Mouse (Mus musculus) liver, adult 2 months (tissue): Measurements from ENCODE around the gene Gzmk. TPM values are rescaled to one million over a fixed set of nuclear protein-coding genes. Genes with fewer than 3 reads are reported as not detected.

Experiments used
- DNase-seq: peaks from one replicate; pipeline ENCODE4 v3.0.0-alpha.2; 2011; ENCODE audit warnings: low read depth, low spot score; ENCODE audit errors: extremely low read depth
- H3K27ac ChIP-seq: fragments of 200-500 bp; replicated peaks from 2 replicates; pipeline ENCODE4 v1.5.1; 2012; ENCODE audit warnings: low read depth, mild to moderate bottlenecking, control low read depth, inconsistent platforms, low read length; ENCODE audit not compliant: insufficient read depth
- H3K27me3 ChIP-seq: fragments of 200-500 bp; 2 replicates; pipeline ENCODE4 v1.6.1; 2012; ENCODE audit warnings: mild to moderate bottlenecking, moderate library complexity, low read length, inconsistent platforms; ENCODE audit not compliant: control insufficient read depth, insufficient read depth
- H3K36me3 ChIP-seq: fragments of 200-500 bp; 2 replicates; pipeline ENCODE4 v1.6.1; 2012; ENCODE audit warnings: low read length, inconsistent platforms; ENCODE audit not compliant: control insufficient read depth, insufficient read depth
- H3K4me1 ChIP-seq: fragments of 200-500 bp; 2 replicates; pipeline ENCODE4 v1.6.1; 2011; ENCODE audit warnings: low read length; ENCODE audit not compliant: control insufficient read depth, insufficient read depth
- H3K4me3 ChIP-seq: fragments of 200-500 bp; 2 replicates; pipeline ENCODE4 v1.5.1; 2011; ENCODE audit warnings: low read depth, mild to moderate bottlenecking, control low read depth, low read length, moderate library complexity; ENCODE audit not compliant: insufficient read depth
- H3K79me2 ChIP-seq: fragments of 200-500 bp; 2 replicates; pipeline ENCODE4 v1.6.1; 2012; ENCODE audit warnings: inconsistent platforms, mild to moderate bottlenecking, low read length, moderate library complexity; ENCODE audit not compliant: control insufficient read depth, insufficient read depth
- H3K9ac ChIP-seq: fragments of 200-500 bp; 2 replicates; pipeline ENCODE4 v1.6.1; 2012; ENCODE audit warnings: low read depth, mild to moderate bottlenecking, control low read depth, inconsistent platforms, low read length
- CTCF ChIP-seq: fragments of 200-500 bp; IDR thresholded peaks from 2 replicates; pipeline ENCODE4 v1.5.1; 2011; ENCODE audit warnings: low read depth, low read length, control low read depth
- POLR2A ChIP-seq: fragments of 200-500 bp; IDR thresholded peaks from 2 replicates; pipeline ENCODE4 v1.6.1; 2011; ENCODE audit warnings: low read length, control low read depth; ENCODE audit not compliant: insufficient read depth; ENCODE audit errors: extremely low read depth
- WGBS: fragments of 180-500 bp; shearing (Covaris S2); methylation state at CpG from one replicate; pipeline ENCODE4 v1.1.7; 2018; 5-methylcytosine and 5-hydroxymethylcytosine counted together
- polyA plus RNA-seq: library from polyadenylated mRNA; depleted of rRNA; stranded (reverse); fragments of >200 nt; gene quantifications from 2 replicates; pipeline ENCODE4 v1.2.3, GENCODE M21; 2012; rRNA removed
- total RNA-seq: library from RNA; depleted of rRNA; stranded (reverse); fragments of >200 nt; gene quantifications from 2 replicates; pipeline ENCODE4 v1.2.3, GENCODE M21; 2014; rRNA removed

The Gzmk gene
- total and polyA plus RNA-seq, 2 experiments, result not detected

DNA sequence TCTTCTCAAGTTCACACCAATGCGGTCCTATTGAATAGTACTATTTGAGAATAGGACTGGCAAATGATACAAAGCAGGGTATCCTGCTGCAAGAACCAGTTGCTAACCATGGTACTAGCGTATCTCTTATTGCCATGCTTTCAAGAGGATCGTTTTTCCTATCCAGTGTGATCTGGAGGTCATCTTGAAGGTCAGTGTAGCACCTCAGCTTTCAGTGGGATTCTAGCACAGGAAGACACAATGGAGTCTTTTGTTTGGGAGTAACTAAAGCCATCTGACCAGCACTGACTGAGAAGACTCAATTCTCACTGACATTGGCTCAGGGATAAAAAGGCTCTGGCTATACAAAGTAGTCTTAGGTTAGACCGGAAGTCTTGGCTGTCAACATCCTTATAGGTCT is 74.2 kb downstream of the Gzmk start:
- Histone ChIP-seq H3K27ac (no peak overlapping the region), H3K4me1 (no peaks in the 10 kb centered on the region), H3K36me3 (no peaks in the 10 kb centered on the region), H3K4me3 (no peak overlapping the region), H3K27me3 (no peaks in the 10 kb centered on the region), H3K9ac (no peak overlapping the region), H3K79me2 (no peaks in the 10 kb centered on the region)
- TF ChIP-seq CTCF (no peak), POLR2A (no peak)
- DNase-seq, result no peak
- 93% methylated on average over 4 of the region's 4 CpGs for WGBS

DNA sequence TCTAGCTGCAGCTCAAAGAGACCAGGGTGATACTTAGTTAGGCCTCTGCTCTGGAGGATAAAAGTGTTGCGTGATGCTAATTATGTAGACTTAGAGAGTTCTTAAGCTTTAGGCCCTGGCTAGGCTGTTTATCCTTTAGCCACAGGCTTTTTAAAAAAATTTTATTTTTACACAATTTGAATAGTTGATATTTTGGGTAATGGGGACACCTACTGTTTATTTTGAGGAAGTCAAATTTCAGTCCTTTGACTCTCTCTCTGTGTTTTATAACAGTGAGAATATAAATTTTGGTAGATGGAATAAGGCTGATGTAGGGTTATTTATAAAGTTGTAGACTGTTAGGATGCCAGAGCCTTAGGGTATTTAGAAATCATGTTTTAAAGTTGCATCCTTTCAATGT is 86.1 kb downstream of the Gzmk start:
- WGBS, result 94% methylated on average over 1 of the region's 1 CpGs

DNA sequence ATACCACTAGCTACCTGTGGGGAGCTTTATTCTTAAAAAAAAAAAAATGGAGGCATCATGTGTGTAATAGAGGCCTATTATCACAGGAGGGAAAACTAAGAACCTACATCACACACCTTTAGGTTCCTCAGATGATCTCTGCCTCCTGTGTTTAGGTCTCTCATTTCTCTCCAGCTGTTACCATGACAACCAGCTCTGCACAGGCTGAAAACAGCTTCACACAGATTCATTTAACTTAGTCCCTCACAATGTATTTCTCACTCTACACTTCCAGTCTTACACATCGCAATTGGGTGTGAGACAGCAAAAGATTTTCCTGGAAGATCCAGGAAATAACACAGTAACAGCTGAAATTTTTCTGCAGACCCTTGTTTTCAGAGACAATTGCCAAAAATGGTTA is 95.7 kb downstream of the Gzmk start:
- no peak for DNase-seq
- 88% methylated on average over 1 of the region's 1 CpGs for WGBS
- Histone ChIP-seq H3K27ac (no peak overlapping the region), H3K36me3 (no peaks in the 10 kb centered on the region), H3K27me3 (no peaks in the 10 kb centered on the region), H3K4me1 (no peaks in the 10 kb centered on the region), H3K9ac (no peak overlapping the region), H3K79me2 (no peaks in the 10 kb centered on the region), H3K4me3 (no peak overlapping the region)
- TF ChIP-seq CTCF, result no peak
- no peak for TF ChIP-seq POLR2A

More for the DNA sequence above, 86.1 kb downstream of the Gzmk start:
- H3K4me1 ChIP-seq, result no peaks in the 10 kb centered on the region
- H3K9ac ChIP-seq, result no peak overlapping the region
- H3K36me3 ChIP-seq, result no peaks in the 10 kb centered on the region
- no peaks in the 10 kb centered on the region for H3K79me2 ChIP-seq
- no peaks in the 10 kb centered on the region for H3K27me3 ChIP-seq
- H3K4me3 ChIP-seq, result no peak overlapping the region
- no peak for TF ChIP-seq POLR2A
- no peak for TF ChIP-seq CTCF
- H3K27ac ChIP-seq, result no peak overlapping the region
- DNase-seq, result no peak

Other genes starting within 250 kb of the Gzmk start
- gene Ccno, start 238.1 kb downstream of the Gzmk start, total RNA-seq, result 0.20 and 0.65 TPM in 2 replicates
- 0.70 and 1.7 TPM in 2 replicates for gene Ccno, start 238.1 kb downstream of the Gzmk start, polyA plus RNA-seq
- gene Mcidas, start 232.1 kb downstream of the Gzmk start, total RNA-seq, result not detected in 2 replicates
- gene Mcidas, start 232.1 kb downstream of the Gzmk start, polyA plus RNA-seq, result not detected in 2 replicates
- gene Cdc20b, start 190.8 kb downstream of the Gzmk start, total RNA-seq, result not detected in 2 replicates
- not detected in 2 replicates for gene Cdc20b, start 190.8 kb downstream of the Gzmk start, polyA plus RNA-seq
- gene Gpx8, start 179.5 kb downstream of the Gzmk start, total RNA-seq, result 2.7 and 2.8 TPM in 2 replicates
- 0.20 and 0.22 TPM in 2 replicates for gene Gpx8, start 179.5 kb downstream of the Gzmk start, polyA plus RNA-seq
- gene Gzma, start 124.9 kb downstream of the Gzmk start, total RNA-seq, result 0.92 and 1.3 TPM in 2 replicates
- gene Gzma, start 124.9 kb downstream of the Gzmk start, polyA plus RNA-seq, result 0.21 and 0.27 TPM in 2 replicates
- 0.55 and 7.9 TPM in 2 replicates for gene Esm1, start 16.2 kb downstream of the Gzmk start, total RNA-seq
- 0.06 and 0.35 TPM in 2 replicates for gene Esm1, start 16.2 kb downstream of the Gzmk start, polyA plus RNA-seq
- gene BC067074, start 67.3 kb upstream of the Gzmk start, total RNA-seq, result 0.07 and 0.09 TPM in 2 replicates
- gene BC067074, start 67.3 kb upstream of the Gzmk start, polyA plus RNA-seq, result not detected in 2 replicates